Mouse (Mus musculus): ENCODE data around the gene ccdc198. TPM values are rescaled to one million over a fixed set of nuclear protein-coding genes. Genes with fewer than 3 reads are reported as not detected.

Gene ccdc198
- polyA plus RNA-seq, 1 experiment from 2014 or later: not detected

GRCm38 (mm10) chr14:49173290-49174135, 71.8 kb downstream of the ccdc198 start:
- Histone ChIP-seq H3K27me3 (no peaks in the 10 kb centered on the region), H3K4me1 (replicated peaks) (peaks cover 40% of the 10 kb centered on the region), H3K36me3 (0 out of 2 replicates have a peak, but pooled peaks cover 3% of the 10 kb centered on the region), H3K4me3 (peak overlapping the region; percentile 61), H3K9me3 (no peaks in the 10 kb centered on the region), H3K4me2 (peak overlapping the region; percentile 81), H3K27ac (replicated peaks) (no peak overlapping the region), H3K9ac (peak overlapping the region; percentile 96)
- WGBS: 55% methylated on average over 16 of the region's 16 CpGs
- ATAC-seq (ENCODE audit: low FRiP score, low read depth): no peak

- peak overlapping the region; percentile 81 for H3K4me2 ChIP-seq
- peaks cover 36% of the 10 kb centered on the region for H3K4me1 ChIP-seq (replicated peaks)
- peak overlapping the region; percentile 96 for H3K9ac ChIP-seq
- under 1% methylated on average over 45 of the region's 46 CpGs for WGBS
- H3K27me3 ChIP-seq: no peaks in the 10 kb centered on the region
- peak; percentile 83 for ATAC-seq (ENCODE audit: low FRiP score, low read depth)
- H3K4me3 ChIP-seq: peak overlapping the region; percentile 61
- 0 out of 2 replicates have a peak, but pooled peaks cover 3% of the 10 kb centered on the region for H3K36me3 ChIP-seq
- H3K9me3 ChIP-seq: no peaks in the 10 kb centered on the region
- H3K27ac ChIP-seq (replicated peaks): peak overlapping the region; percentile 73
These were observed 72.7 kb downstream of the ccdc198 start for GRCm38 (mm10) chr14:49172582-49172988.

- Histone ChIP-seq H3K9ac (peak within 1 kb of the TSS; percentile 96), H3K4me2 (peak within 1 kb of the TSS; percentile 81), H3K36me3 (0 out of 2 replicates have a peak, but pooled peaks cover 3% of the 10 kb centered on the region), H3K4me3 (peak within 1 kb of the TSS; percentile 61), H3K27ac (replicated peaks) (peak within 1 kb of the TSS; percentile 73), H3K27me3 (no peaks in the 10 kb centered on the region), H3K4me1 (replicated peaks) (peaks cover 34% of the 10 kb centered on the region), H3K9me3 (no peaks in the 10 kb centered on the region)
- ATAC-seq (ENCODE audit: low FRiP score, low read depth): peak; percentile 92
- WGBS: under 1% methylated on average over 66 of the region's 86 CpGs
These were observed 73.2 kb downstream of the ccdc198 start, which contains the start of gene Naa30 for GRCm38 (mm10) chr14:49171867-49172581. Naa30 (plus strand) TSS chr14:49172226.

- Histone ChIP-seq H3K9ac (peak overlapping the region; percentile 96), H3K4me3 (peak overlapping the region; percentile 61), H3K36me3 (0 out of 2 replicates have a peak, but pooled peaks cover 3% of the 10 kb centered on the region), H3K27ac (replicated peaks) (no peak overlapping the region), H3K9me3 (no peaks in the 10 kb centered on the region), H3K4me2 (peak overlapping the region; percentile 81), H3K27me3 (no peaks in the 10 kb centered on the region), H3K4me1 (replicated peaks) (peaks cover 33% of the 10 kb centered on the region)
- peak; percentile 32 for ATAC-seq (ENCODE audit: low FRiP score, low read depth)
- 28% methylated on average over 8 of the region's 8 CpGs for WGBS
These were observed 74.0 kb downstream of the ccdc198 start for GRCm38 (mm10) chr14:49171286-49171685.

Other genes with a start within 250 kb of the ccdc198 start
- 19.5 and 19.9 TPM in 2 replicates for gene Ap5m1, start 179.4 kb downstream of the ccdc198 start, polyA plus RNA-seq (2015; fragmentation: Nextera tagmentation; extraction: Ambion mirVana)
- gene Exoc5, start 178.8 kb downstream of the ccdc198 start, polyA plus RNA-seq (2015; fragmentation: Nextera tagmentation; extraction: Ambion mirVana): 62.6 and 65.2 TPM in 2 replicates
- 14.5 and 15.0 TPM in 2 replicates for gene Naa30, start 73.2 kb downstream of the ccdc198 start, polyA plus RNA-seq (2015; fragmentation: Nextera tagmentation; extraction: Ambion mirVana)